Mouse (Mus musculus) kidney, adult 18-20 months (tissue): ENCODE measurements around the gene C1rl.
"Not testable (repeated sequence)": the region's sequence is repeated elsewhere in the genome, so short reads cannot be mapped to it uniquely, and the experiment has no call there.

ENCODE experiments used
- DNase-seq: peaks from one replicate; pipeline ENCODE4 v3.0.0; 2021

C1rl gene

DNA sequence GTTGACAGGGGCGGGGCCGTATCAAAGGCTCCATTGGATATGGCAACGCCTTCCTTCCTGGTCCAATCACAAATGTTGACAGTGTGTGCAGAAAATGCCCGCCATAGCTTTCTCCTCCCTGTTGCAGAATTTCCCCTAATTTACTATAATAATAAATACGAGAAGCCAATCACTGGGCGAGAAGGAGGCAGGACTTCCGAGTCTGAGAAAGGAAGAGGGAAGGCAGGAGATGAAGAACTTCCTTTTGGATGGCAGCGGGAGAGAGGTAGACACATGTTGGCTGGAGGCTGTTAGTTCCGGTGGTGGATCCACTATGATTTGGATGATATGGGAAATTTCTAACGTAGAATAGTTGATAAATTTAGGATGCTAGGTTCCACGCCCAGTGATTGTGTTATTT, 18.3 kb upstream of the C1rl start:
- DNase-seq, result no peak

DNA sequence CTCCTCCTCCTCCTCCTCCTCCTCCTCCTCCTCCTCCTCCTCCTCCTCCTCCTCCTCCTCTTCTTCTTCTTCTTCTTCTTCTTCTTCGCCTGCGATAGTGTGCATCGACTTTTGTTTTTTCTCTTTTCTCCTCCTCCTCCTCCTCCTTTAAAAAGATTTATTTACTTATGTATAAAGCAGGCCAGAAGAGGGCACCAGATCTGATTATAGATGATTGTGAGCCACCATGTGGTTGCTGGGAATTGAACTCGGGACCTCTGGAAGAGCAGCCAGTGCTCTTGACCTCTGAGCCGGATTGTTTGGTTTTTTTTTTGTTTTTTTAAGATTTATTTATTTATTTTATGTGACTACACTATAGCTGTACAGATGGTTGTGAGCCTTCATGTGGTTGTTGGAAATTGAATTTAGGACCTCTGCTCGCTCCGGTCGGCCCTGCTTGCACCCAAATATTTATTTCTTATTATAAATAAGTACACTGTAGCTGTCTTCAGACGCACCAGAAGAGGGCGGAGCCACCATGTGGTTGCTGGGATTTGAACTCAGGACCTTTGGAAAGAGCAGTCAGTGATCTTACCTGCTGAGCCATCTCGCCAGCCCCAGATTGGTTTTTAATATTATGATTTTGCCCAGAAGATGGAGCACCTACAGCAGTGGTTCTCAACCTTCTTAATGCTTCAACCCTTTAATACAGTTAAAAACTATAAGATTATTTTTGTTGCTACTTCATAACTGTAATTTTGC, 17.4 kb upstream of the C1rl start:
- not testable (repeated sequence) for DNase-seq

DNA sequence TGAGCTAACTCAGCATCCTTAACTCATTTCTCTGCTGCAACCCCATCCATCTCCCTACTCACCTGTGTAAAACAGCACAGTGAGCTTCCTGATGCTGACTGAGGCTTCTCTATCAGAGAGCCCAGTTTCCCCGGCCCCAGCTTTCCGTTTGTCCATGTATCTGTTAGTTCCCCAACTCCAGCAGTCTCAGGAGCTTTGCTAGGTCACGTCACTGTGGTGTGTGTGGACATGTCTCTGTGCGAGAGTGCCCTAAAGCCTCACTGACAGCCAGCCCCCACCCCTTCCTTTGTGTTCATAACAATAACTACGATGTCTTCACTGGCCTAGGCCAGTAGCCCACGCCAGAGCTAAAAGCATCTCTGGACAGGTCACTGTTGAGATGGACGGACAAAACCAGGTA, 16.7 kb upstream of the C1rl start:
- no peak for DNase-seq

DNA sequence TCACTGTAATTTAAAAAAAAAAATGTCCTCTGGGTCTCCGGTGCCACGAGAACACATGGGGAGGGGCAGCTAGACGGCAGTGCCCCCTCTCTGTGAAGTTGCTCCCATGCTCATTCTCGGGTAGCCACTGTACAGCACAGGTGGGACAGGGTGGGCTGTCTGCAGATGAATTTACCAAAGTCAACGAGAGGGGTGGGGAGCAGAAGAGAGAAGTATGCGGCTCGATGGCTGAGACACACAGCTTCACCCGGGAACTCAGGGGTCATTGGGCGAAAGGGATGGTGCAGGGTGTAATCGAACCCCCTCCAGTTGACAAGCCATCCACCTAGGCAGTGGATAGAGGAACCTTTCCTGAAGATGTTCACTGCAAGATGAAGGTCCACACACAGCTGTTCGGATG, 16.1 kb upstream of the C1rl start:
- no peak for DNase-seq

DNA sequence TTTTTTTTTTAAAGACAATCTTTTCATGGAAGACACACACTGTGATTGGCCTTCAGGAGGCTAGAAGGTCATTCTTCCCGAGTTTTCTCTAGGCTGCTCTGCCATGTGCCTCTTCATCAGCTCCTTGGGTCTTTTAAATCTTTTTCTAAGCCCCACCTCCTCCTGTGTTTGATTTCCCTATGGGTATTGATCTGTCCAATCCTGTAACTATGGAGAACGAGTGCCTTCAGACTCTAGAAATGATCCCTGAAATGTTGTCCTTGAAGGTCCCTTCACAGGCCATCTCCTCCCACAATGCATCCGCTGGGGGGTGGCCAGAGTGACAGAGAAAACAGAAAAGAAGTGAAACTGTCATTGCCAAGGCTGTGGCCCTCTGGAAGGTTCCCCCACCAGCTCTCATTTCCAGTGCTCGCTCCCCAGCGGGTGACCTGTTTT, 15.7 kb upstream of the C1rl start:
- no peak for DNase-seq

DNA sequence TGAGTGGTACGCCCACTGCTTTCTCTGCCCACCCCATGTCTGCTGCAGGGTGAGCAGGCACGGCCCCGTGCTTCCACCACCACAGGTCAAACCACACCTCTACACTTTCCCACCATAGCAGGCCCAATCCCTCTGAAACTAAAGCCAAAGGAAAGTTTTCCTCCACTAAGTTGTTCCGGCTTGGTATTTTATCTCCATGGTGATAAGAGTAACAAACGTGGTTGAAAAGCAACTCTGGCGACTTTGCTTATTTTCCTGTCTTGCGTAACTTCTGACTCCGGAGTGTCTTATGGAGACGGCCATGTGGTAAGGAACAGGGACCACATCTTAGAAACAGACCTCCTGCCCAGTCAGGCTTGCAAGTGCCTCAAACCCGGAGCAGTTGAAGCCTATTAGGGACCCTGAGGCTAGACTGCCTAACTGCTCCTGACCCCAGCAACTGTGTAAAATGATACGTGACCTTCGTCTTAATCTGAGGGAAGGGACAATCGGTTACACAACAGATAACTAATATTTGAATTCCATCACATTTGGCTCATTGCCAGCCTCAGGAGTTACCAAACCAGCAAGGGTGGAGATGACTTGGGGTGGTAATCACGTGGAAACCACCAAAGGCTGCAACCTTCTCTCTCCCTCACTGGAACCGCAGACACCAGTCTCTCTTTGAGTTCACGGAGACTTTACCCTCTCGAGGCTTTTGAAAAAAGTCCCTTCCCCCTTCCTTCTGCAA, 14.8 kb upstream of the C1rl start:
- no peak for DNase-seq

DNA sequence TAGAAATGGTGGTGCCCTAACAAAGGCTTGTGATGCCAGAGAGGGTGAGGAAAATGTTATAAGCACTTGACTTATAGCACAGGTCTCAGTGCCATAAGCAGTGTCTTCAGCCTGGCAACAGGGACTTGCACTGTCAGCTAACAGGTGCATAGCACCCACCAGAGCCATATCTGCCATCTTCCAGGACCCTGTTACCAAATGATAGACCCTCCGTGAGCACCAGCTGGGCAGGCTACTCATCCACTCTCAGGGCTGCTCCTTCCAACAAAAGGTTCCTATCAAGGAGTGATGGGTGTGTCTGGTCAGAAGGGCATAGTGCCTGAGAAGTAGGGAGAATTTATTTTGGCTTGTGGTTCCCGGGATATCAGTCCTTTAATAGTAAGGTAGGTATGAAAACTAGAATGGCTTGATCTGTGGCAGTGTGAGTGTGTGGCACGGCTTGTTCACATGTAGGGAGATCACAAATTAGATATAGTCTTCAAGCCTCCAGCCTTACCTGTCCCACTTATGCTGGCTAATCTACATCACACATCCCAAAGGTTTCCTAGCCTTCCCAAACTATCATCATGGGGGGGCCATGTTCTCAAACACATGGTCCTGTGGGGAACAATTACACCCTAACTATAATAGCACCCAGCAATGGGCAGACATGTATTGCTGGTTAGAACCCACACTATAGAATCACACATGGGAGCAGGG, 13.9 kb upstream of the C1rl start:
- DNase-seq, result no peak

DNA sequence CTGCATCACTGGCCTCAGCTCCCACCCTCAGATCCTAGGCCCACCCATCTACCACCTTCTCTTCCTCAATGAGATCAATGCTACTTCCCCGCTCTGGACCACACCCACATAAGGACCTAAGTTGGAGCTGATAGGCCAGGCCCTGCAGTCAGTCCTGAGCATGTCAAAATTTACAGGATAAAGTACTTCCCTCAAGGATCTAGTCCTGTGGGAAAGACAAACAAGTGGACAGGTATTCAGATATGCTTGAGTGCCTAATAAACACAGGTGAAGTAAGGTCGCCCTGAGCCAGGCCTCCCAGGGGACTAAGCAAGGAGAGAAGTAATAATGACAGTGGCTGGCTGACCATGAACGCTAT, 13.4 kb upstream of the C1rl start:
- no peak for DNase-seq

DNA sequence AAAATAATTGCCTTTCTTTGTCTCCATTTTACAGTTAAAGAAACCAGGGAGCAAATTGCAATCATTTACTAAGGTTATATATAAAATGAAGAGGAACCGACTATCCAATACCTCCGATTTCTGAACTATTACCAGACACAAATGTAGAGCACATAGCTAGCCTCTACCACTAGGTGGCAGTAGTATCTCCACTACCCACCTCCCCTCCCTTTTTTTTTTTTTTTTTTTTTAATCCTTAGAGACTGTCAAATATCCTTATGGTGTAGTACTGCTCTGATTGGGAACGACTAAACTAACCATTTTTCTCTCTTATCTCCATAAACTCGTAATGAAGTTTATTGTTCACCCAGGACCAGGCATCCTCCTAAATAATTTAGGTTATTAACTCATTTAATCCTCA, 12.6 kb upstream of the C1rl start:
- no peak for DNase-seq

DNA sequence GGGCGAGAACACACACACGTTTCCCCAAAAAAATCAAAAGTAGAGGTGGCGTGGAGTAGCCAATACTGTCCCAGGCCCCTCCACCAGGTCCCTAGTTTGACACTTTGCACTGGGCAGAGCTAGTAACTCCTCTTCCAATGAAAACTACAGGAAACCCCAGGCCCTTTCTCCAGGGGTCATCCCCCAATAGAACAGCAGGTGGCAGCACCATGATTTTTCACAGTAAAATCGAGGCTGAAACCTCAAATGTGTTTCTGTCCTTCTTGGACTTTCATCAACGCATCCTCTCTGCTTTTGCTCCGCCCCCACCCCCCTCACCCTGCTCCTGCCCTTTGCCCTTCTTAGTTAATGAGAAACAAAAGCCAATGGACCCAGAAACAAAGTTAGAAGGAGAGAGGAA, 11.3 kb upstream of the C1rl start:
- peak; percentile 82 for DNase-seq

DNA sequence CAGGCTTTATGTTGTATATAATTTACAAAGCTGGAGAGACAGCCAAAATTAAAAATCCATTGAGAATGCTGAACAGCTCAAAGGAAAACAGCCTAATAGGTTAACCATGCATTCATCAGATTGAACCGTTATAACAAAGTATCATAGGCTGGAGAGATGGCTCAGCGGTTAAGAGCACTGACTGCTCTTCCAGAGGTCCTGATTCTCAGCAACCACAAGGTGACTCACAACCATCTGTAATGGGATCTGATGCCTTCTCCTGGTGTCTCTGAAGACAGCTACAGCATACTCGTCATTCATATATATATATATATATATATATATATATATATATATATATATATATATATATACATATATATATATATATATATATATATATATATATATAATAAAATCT, 9.1 kb upstream of the C1rl start:
- not testable (repeated sequence) for DNase-seq

DNA sequence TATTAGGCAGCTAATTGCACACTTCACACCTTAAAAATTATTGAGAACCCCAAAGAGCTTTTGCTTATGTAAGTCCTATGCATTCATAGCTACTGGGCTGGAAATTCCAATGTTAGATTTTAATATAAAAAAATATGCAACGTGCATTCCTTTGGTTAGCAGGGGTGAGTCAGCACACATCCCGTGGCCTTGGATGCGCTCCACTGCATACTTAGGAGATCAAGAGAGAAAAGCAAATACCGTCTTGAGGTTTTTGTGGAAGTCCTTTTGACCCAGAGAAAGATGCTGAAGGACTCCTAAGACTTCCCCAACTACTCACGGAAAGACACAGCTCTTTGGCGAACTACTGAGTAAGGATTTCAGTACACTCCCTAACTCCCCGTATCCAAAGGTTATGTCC, 8.1 kb upstream of the C1rl start:
- peak; percentile 14 for DNase-seq

DNA sequence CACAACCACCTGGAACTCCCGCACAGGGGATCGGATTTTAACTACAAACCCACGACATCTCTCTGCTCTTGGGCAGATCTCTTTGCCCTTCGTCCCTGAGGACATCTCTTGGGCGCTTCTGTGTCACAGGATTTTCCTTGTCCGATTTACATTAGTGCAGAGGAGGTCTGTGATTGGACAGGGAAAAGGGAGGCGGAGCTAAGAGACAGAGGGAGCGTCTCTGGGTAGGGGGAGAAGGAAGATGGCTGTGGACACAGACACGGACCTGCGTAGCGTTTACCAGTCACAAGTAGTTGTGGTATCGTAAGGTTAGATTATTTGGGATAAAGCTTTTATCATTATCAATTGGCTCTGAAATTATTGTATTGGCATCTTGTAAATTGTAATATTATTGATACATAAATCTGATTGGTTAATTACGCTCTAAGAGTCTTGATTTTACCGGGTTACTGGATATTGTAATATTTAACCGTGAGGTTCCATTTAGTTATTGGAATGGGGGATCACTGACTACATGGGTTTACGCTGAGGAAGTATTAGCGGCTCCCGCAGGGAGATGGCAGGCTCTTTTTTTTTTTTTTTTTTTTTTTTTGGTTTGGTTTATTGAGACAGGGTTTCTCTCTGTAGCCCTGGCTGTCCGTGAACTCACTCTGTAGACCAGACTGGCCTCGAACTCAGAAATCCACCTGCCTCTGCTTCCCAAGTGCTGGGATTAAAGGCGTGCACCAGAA, 7.3 kb upstream of the C1rl start:
- DNase-seq, result peak; percentile 21

DNA sequence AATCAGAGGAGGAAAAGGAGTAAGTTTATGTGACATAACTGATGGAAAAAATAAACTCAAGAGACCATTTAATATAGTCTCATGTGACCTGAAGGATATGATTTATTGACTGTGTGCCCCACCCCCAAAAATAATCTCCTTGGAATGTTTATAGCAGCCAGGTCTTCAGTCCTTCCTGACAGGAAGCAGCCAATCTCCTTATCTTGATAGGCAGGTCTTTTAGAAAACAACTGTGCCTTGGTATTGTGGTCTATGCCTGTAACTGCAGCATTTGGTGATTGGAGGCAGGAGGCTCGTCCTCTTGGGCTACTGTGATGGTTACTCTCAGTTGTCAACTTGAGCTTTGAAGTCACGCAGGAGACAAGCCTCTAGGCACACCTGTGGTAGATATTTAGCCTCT, 5.4 kb upstream of the C1rl start:
- DNase-seq, result no peak

DNA sequence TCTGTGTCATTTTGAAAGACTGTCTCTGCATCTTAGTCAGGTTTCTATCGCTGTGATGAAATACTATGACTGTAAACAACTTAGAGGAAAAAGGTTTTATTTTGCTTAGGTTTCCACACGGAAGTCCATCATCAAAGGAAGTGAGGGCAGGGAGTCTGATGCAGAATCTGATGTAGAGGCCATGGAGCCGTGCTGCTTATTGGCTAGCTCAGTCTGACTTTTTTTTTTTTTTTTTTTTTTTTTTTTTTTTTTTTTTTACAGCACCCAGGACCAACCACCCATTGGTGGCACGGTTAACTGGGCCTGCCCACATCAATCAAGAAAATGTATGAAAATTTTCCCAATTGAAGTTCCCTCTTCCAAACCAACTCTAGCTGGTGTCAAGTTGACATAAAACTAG, 4.0 kb upstream of the C1rl start:
- no peak for DNase-seq

DNA sequence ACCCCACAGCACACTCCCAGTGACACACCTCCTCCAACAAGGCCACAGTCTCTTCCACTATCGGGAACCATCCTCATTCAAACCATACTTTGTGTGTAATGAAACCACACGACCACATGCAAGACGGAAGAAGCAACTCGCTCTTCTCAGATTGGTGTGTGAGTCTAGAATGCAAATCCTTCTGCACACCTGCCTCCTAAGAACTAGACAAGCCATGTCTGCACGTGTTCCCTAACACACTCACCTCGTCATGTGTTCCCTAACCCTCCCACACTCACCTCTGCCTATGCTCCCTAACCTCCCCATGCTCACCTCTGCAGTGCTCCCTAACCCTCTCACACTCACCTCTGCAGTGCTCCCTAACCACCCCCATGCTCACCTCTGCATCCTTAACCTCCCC, 1.5 kb upstream of the C1rl start:
- DNase-seq, result no peak

DNA sequence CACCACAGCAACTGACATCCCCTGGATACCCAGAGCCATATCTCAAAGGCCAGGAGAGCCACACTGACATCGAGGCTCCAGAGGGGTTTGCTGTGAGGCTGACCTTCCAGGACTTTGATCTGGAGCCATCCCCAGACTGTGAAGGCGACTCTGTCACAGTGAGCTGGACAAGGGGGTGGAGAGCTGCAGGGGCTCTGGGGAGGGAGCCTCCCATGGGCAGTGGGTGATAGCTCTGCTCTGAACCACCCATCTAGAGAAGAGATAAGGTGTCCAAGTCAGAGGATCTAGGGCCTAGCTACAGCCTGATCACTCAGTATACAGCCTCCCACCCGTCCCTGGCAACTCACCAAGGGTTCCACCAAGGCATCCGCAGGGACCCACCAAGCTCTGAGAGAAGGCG, 973 bp downstream of the C1rl start:
- DNase-seq, result no peak

DNA sequence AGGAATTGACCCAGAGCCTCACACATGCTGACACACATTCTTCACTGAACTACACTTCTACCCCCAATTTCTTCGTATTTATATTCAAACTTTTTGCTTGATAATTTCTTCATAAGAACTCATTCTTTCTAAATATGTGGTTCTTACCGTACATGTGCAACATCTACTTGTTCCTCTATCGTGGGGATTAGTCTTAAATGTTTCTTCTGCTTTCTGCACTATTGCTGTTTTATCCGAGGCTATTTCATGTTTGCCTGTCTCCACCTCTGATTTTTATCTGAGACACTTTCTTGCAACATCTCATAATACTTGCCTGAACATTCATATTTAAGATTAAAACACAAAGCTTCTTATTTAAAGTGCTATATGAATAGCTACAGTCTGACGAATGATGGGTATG, 3.1 kb downstream of the C1rl start:
- no peak for DNase-seq

DNA sequence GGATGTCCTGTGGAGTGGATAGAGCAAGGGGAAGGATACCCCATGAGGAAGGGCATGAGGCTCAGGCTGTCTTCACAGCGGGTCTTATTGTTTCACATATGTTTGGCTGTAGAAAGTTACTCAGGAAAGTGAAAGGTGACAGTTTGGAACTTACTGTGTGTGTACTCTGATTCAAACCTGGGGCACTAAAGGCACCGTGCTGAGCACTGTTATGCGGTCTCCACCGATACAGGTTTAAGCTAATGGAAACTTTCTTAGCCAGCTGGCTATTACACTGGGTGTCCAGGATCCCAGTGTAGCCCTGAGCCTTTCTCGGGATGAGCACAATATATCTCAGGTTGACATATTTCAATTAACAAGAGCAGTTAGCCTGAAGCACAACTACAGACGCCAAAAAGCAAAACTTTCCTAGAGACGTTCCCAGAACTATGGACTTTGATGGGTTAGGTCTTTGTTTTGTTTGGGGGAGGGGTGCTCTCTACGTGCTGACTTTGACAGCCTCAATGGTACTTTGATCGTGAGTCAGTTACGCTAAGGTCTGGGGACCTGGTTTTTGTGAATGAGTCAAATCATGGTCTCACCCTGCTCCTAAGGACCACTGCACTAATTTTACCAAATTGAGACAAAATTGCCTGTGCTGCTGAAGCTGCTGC, 7.1 kb downstream of the C1rl start:
- no peak for DNase-seq

DNA sequence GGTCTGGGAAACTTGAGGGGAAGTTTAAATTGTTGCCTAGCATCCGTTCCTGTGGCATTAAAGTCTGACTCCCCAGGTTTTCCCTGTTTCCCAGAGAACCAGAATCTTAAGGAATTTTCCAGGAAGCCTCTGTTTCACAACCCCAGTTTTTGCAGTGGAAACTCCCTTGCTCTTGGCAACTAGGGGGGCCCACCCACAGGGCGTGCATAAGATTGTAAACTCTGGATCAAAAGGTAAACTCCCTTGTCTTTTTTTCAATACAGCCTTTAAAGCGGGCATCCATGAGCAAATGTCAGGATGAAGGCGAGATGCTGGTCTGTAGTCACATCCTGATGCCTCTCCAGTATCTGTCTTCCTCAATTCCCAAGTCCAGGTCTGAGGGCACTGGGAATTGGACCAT, 8.6 kb downstream of the C1rl start:
- DNase-seq, result no peak

DNA sequence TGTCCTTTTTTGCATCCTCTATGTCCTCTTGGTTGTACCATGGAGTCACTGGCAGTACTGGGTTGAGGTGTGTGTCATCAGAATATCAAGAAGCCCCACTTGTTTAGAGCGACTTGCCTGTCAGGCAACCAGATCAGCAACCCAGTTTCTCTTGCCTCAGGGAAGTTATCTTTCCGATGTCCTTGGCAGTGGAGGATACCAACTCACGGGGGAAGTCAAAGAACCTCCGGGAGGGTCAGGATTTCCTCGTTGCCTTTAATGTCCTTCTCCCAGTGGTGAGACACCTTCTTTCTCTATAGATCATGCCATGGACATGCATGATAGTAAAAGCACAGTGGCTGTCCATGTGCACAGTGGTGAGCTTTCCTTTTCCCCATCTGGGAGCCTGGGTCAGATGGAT, 9.1 kb downstream of the C1rl start:
- no peak for DNase-seq

DNA sequence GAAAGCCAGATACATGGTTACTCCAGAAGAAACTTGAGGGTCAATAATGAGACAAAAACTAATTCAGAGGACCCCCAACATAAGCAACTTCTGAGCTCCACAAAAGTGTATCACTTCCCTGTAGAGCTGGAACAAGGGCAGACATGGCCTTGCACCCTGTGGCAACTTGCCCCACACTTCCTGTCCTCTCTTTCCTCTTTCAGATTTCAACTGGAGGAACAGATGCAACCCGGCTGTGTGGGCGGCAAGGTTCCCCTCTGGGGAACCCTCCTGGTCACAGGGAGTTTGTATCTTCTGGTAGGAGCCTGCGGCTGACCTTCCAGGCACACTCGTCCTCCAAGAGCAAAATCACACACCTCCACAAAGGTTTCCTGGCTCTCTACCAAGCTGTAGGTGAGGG, 12.1 kb downstream of the C1rl start:
- no peak for DNase-seq

DNA sequence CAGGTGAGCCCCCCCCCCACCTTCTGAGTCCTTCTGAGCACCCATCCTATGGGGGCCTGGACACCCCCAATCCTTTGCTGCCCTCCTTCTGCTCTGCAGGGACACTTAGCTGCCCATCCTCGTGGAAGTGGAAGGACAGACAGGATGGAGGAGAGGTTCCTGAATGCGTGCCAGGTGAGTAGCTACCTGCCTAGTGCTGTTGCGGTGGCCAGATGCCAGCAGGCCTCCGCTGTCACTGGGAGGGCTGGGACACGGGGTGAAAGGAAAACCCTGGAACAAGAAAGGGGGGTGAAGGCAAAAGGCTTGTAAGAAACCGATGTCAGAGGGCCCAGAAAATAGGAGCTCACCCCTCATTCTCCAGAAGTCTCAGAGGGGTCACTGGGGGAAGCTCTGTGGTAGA, 14.1 kb downstream of the C1rl start:
- DNase-seq, result no peak
